Mouse (Mus musculus): Measurements from ENCODE around the gene Mageb18. TPM values are rescaled to one million over a fixed set of nuclear protein-coding genes. Genes with fewer than 3 reads are reported as not detected.

Gene Mageb18
- total RNA-seq (2012; rRNA removed) (not detected in 2 replicates), polyA plus RNA-seq (2012; ENCODE audit: insufficient read depth in 1 of 2, insufficient read length in 2 of 2, low read depth in 1 of 2, low replicate concordance in 2 of 2, missing spikeins in 1 of 2) (not detected)

DNA sequence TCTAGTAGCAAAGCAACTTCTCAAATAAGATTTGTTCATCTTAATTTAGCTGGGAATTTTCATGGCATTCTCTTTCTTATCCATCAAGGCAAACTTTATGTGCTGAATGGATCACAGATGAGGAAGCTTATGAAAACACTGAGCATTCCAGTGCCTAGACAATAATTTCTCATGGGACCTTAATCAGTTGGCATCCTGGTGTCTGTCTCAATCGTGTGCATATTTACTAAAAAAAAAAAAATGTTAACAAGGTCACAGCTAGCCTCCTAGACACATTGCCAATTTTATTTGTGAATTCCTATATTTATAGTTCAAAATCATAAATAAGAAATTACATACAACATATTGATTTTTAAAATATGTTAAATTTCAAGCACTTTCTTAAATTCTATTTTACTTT lies at the start of gene Mageb18:
Gene Mageb18, minus strand, starts transcription at position 101 of the 400 bp plus-strand sequence.
- TF ChIP-seq CHD2 (IDR thresholded peaks at IDR 0.05; ENCODE audit: low read length) (no peak), ZKSCAN1 (IDR thresholded peaks at IDR 0.05; ENCODE audit: low read depth, low read length) (no peak), UBTF (IDR thresholded peaks at IDR 0.05; ENCODE audit: borderline replicate concordance, insufficient read depth, low read depth, low read length) (no peak), ETS1 (IDR thresholded peaks at IDR 0.05; ENCODE audit: low read depth, low read length) (no peak)

DNA sequence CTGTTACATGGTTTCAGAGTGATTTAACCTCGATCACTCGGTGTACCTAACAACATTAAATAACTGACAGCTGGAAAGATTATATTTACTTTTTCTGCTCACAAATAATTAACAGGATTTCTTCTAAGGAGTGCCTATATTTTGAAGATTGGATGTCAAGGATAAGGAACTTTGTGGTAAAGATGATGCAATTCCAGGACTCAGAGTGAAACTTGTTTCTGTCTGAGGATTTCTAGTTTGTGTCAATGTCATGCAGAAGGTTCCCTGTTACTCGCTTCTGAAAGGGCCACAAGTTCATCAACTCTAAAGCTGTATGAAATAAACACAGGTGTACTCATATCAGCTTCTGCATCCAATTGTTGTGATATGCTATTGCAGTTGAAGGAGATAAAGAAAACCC lies 13.4 kb upstream of the Mageb18 start:
- Histone ChIP-seq H3K9ac (ENCODE audit: control insufficient read depth, low read depth, low read length, poor library complexity, severe bottlenecking) (no peak overlapping the region), H3K4me1 (ENCODE audit: control insufficient read depth in 1 of 2, insufficient read depth in 2 of 2, low read length in 2 of 2) (no peaks in the 10 kb centered on the region), H3K36me3 (ENCODE audit: control insufficient read depth in 1 of 2, insufficient read depth in 2 of 2, low read length in 2 of 2) (no peaks in the 10 kb centered on the region), H3K27me3 (ENCODE audit: control insufficient read depth in 1 of 2, insufficient read depth in 2 of 2, low read length in 2 of 2) (no peaks in the 10 kb centered on the region), H3K79me2 (ENCODE audit: control insufficient read depth, insufficient read depth, low read length, poor library complexity) (no peaks in the 10 kb centered on the region), H3K27ac (ENCODE audit: control insufficient read depth, low read depth, low read length) (no peak overlapping the region), H3K9me3 (replicated peaks; ENCODE audit: insufficient read depth, low read length) (no peaks in the 10 kb centered on the region), H3K4me3 (ENCODE audit: control insufficient read depth in 1 of 2, insufficient read depth in 1 of 2, low read depth in 2 of 2, low read length in 2 of 2) (no peak overlapping the region)
- no peak for DNase-seq (ENCODE audit: low read depth, low spot score)
- TF ChIP-seq SIN3A (IDR thresholded peaks at IDR 0.05; ENCODE audit: low read length) (no peak), POLR2AphosphoS2 (IDR thresholded peaks at IDR 0.05; ENCODE audit: low read length) (no peak), ZKSCAN1 (IDR thresholded peaks at IDR 0.05; ENCODE audit: low read depth, low read length) (no peak), E2F4 (IDR thresholded peaks at IDR 0.05; ENCODE audit: borderline replicate concordance, low read depth, low read length) (no peak), RAD21 (IDR thresholded peaks at IDR 0.05; ENCODE audit: low read depth, low read length) (no peak), ETS1 (IDR thresholded peaks at IDR 0.05; ENCODE audit: low read depth, low read length) (no peak), ELF1 (IDR thresholded peaks at IDR 0.05; ENCODE audit: low read depth, low read length) (no peak), MEF2A (IDR thresholded peaks at IDR 0.05; ENCODE audit: extremely low read depth, insufficient replicate concordance, low read depth, low read length, poor library complexity, severe bottlenecking) (no peak), POLR2AphosphoS5 (IDR thresholded peaks at IDR 0.05; ENCODE audit: borderline replicate concordance, low read depth, low read length) (no peak), HCFC1 (IDR thresholded peaks at IDR 0.05; ENCODE audit: low read depth, low read length) (no peak), USF1 (IDR thresholded peaks at IDR 0.05; ENCODE audit: low read depth, low read length) (no peak), USF2 (IDR thresholded peaks at IDR 0.05; ENCODE audit: borderline replicate concordance in 1 of 2, insufficient read depth in 1 of 2, low read depth in 1 of 2, low read length in 2 of 2) (no peak), SMC3 (IDR thresholded peaks at IDR 0.05; ENCODE audit: low read depth, low read length) (no peak), KAT2A (conservative IDR thresholded peaks at IDR 0.05; ENCODE audit: low read depth, low read length) (no peak), JUND (IDR thresholded peaks at IDR 0.05; ENCODE audit: low read depth, low read length) (no peak), MXI1 (IDR thresholded peaks at IDR 0.05; ENCODE audit: low read depth, low read length) (no peak), NRF1 (IDR thresholded peaks at IDR 0.05; ENCODE audit: insufficient read depth, low read depth, low read length, poor library complexity, severe bottlenecking) (no peak), GABPA (IDR thresholded peaks at IDR 0.05; ENCODE audit: low read depth, low read length) (no peak), CHD1 (IDR thresholded peaks at IDR 0.05; ENCODE audit: low read depth, low read length) (no peak)

More for the DNA sequence above, at the start of gene Mageb18:
- Histone ChIP-seq H3K4me1 (ENCODE audit: control insufficient read depth in 1 of 2, insufficient read depth in 2 of 2, low read length in 2 of 2) (no peaks in the 10 kb centered on the region), H3K9me3 (replicated peaks; ENCODE audit: insufficient read depth, low read length) (no peaks in the 10 kb centered on the region), H3K27ac (ENCODE audit: control insufficient read depth, low read depth, low read length) (no peak within 1 kb of the TSS), H3K27me3 (ENCODE audit: control insufficient read depth in 1 of 2, insufficient read depth in 2 of 2, low read length in 2 of 2) (no peaks in the 10 kb centered on the region), H3K9ac (ENCODE audit: control insufficient read depth, low read depth, low read length, poor library complexity, severe bottlenecking) (no peak within 1 kb of the TSS), H3K4me3 (ENCODE audit: control insufficient read depth in 1 of 2, insufficient read depth in 1 of 2, low read depth in 2 of 2, low read length in 2 of 2) (no peak within 1 kb of the TSS), H3K36me3 (ENCODE audit: control insufficient read depth in 1 of 2, insufficient read depth in 2 of 2, low read length in 2 of 2) (no peaks in the 10 kb centered on the region), H3K79me2 (ENCODE audit: control insufficient read depth, insufficient read depth, low read length, poor library complexity) (no peaks in the 10 kb centered on the region)
- DNase-seq (ENCODE audit: low read depth, low spot score), result no peak
